Mouse (Mus musculus) liver, embryonic 12.5 days (tissue): ENCODE measurements around the gene Gapvd1. TPM values are rescaled to one million over a fixed set of nuclear protein-coding genes. Genes with fewer than 3 reads are reported as not detected.

Source experiments
- ATAC-seq: fragments of 200-750 bp; cut with Nextera tagmentation; 2 replicates; pipeline ENCODE4 v1.8.0; 2017; ENCODE audit warnings: moderate number of reproducible peaks, mild to moderate bottlenecking, moderate library complexity
- H3K27ac ChIP-seq: fragments of 300-500 bp; sonication (generic); 2 replicates; pipeline ENCODE4 v1.5.1; 2016; ENCODE audit warnings: mild to moderate bottlenecking
- H3K27me3 ChIP-seq: fragments of 300-500 bp; sonication (generic); replicated peaks from 2 replicates; pipeline ENCODE4 v1.6.1; 2016; ENCODE audit warnings: mild to moderate bottlenecking, moderate library complexity
- H3K36me3 ChIP-seq: fragments of 300-500 bp; sonication (generic); 2 replicates; pipeline ENCODE4 v1.6.1; 2016; ENCODE audit warnings: mild to moderate bottlenecking, moderate library complexity
- H3K4me1 ChIP-seq: fragments of 300-500 bp; sonication (generic); 2 replicates; pipeline ENCODE4 v1.6.1; 2016
- H3K4me2 ChIP-seq: fragments of 300-500 bp; sonication (generic); 2 replicates; pipeline ENCODE4 v1.6.1; 2016; ENCODE audit warnings: mild to moderate bottlenecking, moderate library complexity
- H3K4me3 ChIP-seq: fragments of 300-500 bp; sonication (generic); 2 replicates; pipeline ENCODE4 v1.5.1; 2016; ENCODE audit warnings: mild to moderate bottlenecking, moderate library complexity
- H3K9ac ChIP-seq: fragments of 300-500 bp; sonication (generic); 2 replicates; pipeline ENCODE4 v1.6.1; 2016; ENCODE audit warnings: mild to moderate bottlenecking, moderate library complexity
- H3K9me3 ChIP-seq: fragments of 300-500 bp; sonication (generic); replicated peaks from 2 replicates; pipeline ENCODE4 v1.6.1; 2016; ENCODE audit warnings: mild to moderate bottlenecking, moderate library complexity
- WGBS: fragments of 180-500 bp; shearing (Covaris S2); methylation state at CpG from one replicate; pipeline ENCODE4 v1.1.7; 2016; ENCODE audit not compliant: insufficient replicate concordance; 5-methylcytosine and 5-hydroxymethylcytosine counted together
- polyA plus RNA-seq: library from polyadenylated mRNA; unstranded; fragments of >200 nt; fragmentation: Nextera tagmentation; extraction: Ambion mirVana; gene quantifications from 2 replicates; pipeline ENCODE4 v1.2.1, GENCODE M21; 2016

The Gapvd1 gene
- polyA plus RNA-seq, 1 experiment from 2014 or later: 87.3 TPM

GRCm38 (mm10) chr2:34684076-34684870, 70.8 kb downstream of the Gapvd1 start:
- H3K9ac ChIP-seq: no peak overlapping the region
- H3K4me2 ChIP-seq: no peak overlapping the region
- H3K4me3 ChIP-seq: no peak overlapping the region
- peaks cover 84% of the 10 kb centered on the region for H3K36me3 ChIP-seq
- no peak for ATAC-seq
- no peaks in the 10 kb centered on the region for H3K4me1 ChIP-seq
- H3K27ac ChIP-seq: no peak overlapping the region
- no peaks in the 10 kb centered on the region for H3K9me3 ChIP-seq
- 90% methylated on average over 9 of the region's 9 CpGs for WGBS
- H3K27me3 ChIP-seq: no peaks in the 10 kb centered on the region

GRCm38 (mm10) chr2:34677976-34678375, 77.1 kb downstream of the Gapvd1 start:
- no peak overlapping the region for H3K9ac ChIP-seq
- H3K36me3 ChIP-seq: peaks cover 78% of the 10 kb centered on the region
- H3K27me3 ChIP-seq: no peaks in the 10 kb centered on the region
- no peaks in the 10 kb centered on the region for H3K4me1 ChIP-seq
- 88% methylated on average over 4 of the region's 4 CpGs for WGBS
- H3K4me3 ChIP-seq: no peak overlapping the region
- no peaks in the 10 kb centered on the region for H3K9me3 ChIP-seq
- no peak overlapping the region for H3K4me2 ChIP-seq
- no peak for ATAC-seq
- H3K27ac ChIP-seq: no peak overlapping the region

GRCm38 (mm10) chr2:34677061-34677460, 78.0 kb downstream of the Gapvd1 start:
- no peak overlapping the region for H3K9ac ChIP-seq
- WGBS: 91% methylated on average over 8 of the region's 8 CpGs
- H3K4me2 ChIP-seq: no peak overlapping the region
- no peak overlapping the region for H3K27ac ChIP-seq
- no peak overlapping the region for H3K4me3 ChIP-seq
- no peaks in the 10 kb centered on the region for H3K4me1 ChIP-seq
- ATAC-seq: no peak
- H3K27me3 ChIP-seq: no peaks in the 10 kb centered on the region
- no peaks in the 10 kb centered on the region for H3K9me3 ChIP-seq
- peaks cover 69% of the 10 kb centered on the region for H3K36me3 ChIP-seq

GRCm38 (mm10) chr2:34673846-34674245, 81.2 kb downstream of the Gapvd1 start:
- Histone ChIP-seq H3K27ac (no peak overlapping the region), H3K9ac (no peak overlapping the region), H3K4me3 (no peak overlapping the region), H3K27me3 (peaks cover 16% of the 10 kb centered on the region), H3K4me2 (no peak overlapping the region), H3K4me1 (peaks cover 14% of the 10 kb centered on the region), H3K36me3 (peaks cover 53% of the 10 kb centered on the region), H3K9me3 (no peaks in the 10 kb centered on the region)
- ATAC-seq: no peak
- 85% methylated on average over 11 of the region's 11 CpGs for WGBS

- ATAC-seq: peak; percentile 66
- H3K27ac ChIP-seq: no peak overlapping the region
- H3K4me2 ChIP-seq: peak overlapping the region; percentile 74
- H3K4me1 ChIP-seq: peaks cover 18% of the 10 kb centered on the region
- 25% methylated on average over 31 of the region's 31 CpGs for whole genome bisulfite sequencing
- peak overlapping the region; percentile 52 for H3K4me3 ChIP-seq
- no peaks in the 10 kb centered on the region for H3K9me3 ChIP-seq
- peak overlapping the region; percentile 44 for H3K9ac ChIP-seq
- H3K27me3 ChIP-seq: peaks cover 37% of the 10 kb centered on the region
- H3K36me3 ChIP-seq: peaks cover 30% of the 10 kb centered on the region
Measured at GRCm38 (mm10) chr2:34671385-34672026, 83.5 kb downstream of the Gapvd1 start.

- Histone ChIP-seq H3K27me3 (peaks cover 37% of the 10 kb centered on the region), H3K9me3 (no peaks in the 10 kb centered on the region), H3K4me1 (peaks cover 18% of the 10 kb centered on the region), H3K36me3 (peaks cover 19% of the 10 kb centered on the region), H3K4me2 (no peak overlapping the region), H3K4me3 (no peak overlapping the region), H3K27ac (no peak overlapping the region), H3K9ac (no peak overlapping the region)
- WGBS: 66% methylated on average over 6 of the region's 6 CpGs
- no peak for ATAC-seq
Measured at GRCm38 (mm10) chr2:34670470-34670869, 84.6 kb downstream of the Gapvd1 start.

GRCm38 (mm10) chr2:34669203-34669746, 85.8 kb downstream of the Gapvd1 start:
- peaks cover 10% of the 10 kb centered on the region for H3K36me3 ChIP-seq
- no peak overlapping the region for H3K4me3 ChIP-seq
- no peak for ATAC-seq
- peaks cover 18% of the 10 kb centered on the region for H3K4me1 ChIP-seq
- no peak overlapping the region for H3K9ac ChIP-seq
- H3K27ac ChIP-seq: no peak overlapping the region
- no peaks in the 10 kb centered on the region for H3K9me3 ChIP-seq
- H3K27me3 ChIP-seq: peaks cover 37% of the 10 kb centered on the region
- WGBS: 51% methylated on average over 8 of the region's 8 CpGs
- no peak overlapping the region for H3K4me2 ChIP-seq

- no peak overlapping the region for H3K4me2 ChIP-seq
- no peak overlapping the region for H3K9ac ChIP-seq
- no peaks in the 10 kb centered on the region for H3K9me3 ChIP-seq
- no peak overlapping the region for H3K4me3 ChIP-seq
- 33% methylated on average over 17 of the region's 17 CpGs for WGBS
- peaks cover 18% of the 10 kb centered on the region for H3K4me1 ChIP-seq
- no peak for ATAC-seq
- H3K27ac ChIP-seq: no peak overlapping the region
- peaks cover 37% of the 10 kb centered on the region for H3K27me3 ChIP-seq
- H3K36me3 ChIP-seq: peaks cover 4% of the 10 kb centered on the region; the same call in 1 of the 2 replicates
Measured at GRCm38 (mm10) chr2:34668440-34669191, 86.4 kb downstream of the Gapvd1 start.

GRCm38 (mm10) chr2:34667820-34668219, 87.2 kb downstream of the Gapvd1 start:
- no peak overlapping the region for H3K27ac ChIP-seq
- no peak overlapping the region for H3K4me2 ChIP-seq
- no peak for ATAC-seq
- 43% methylated on average over 10 of the region's 10 CpGs for WGBS
- peaks cover 18% of the 10 kb centered on the region for H3K4me1 ChIP-seq
- no peak overlapping the region for H3K4me3 ChIP-seq
- H3K9me3 ChIP-seq: no peaks in the 10 kb centered on the region
- no peaks in the 10 kb centered on the region for H3K36me3 ChIP-seq
- no peak overlapping the region for H3K9ac ChIP-seq
- peaks cover 37% of the 10 kb centered on the region for H3K27me3 ChIP-seq

GRCm38 (mm10) chr2:34647410-34647809, 107.6 kb downstream of the Gapvd1 start:
- Histone ChIP-seq H3K9me3 (no peaks in the 10 kb centered on the region), H3K4me2 (no peak overlapping the region), H3K36me3 (no peaks in the 10 kb centered on the region), H3K27me3 (no peaks in the 10 kb centered on the region; the same call in 1 of the 2 replicates), H3K4me3 (no peak overlapping the region), H3K4me1 (peaks cover 25% of the 10 kb centered on the region), H3K27ac (no peak overlapping the region), H3K9ac (no peak overlapping the region)
- ATAC-seq: no peak
- WGBS: 70% methylated on average over 11 of the region's 11 CpGs

GRCm38 (mm10) chr2:34646541-34646865, 108.5 kb downstream of the Gapvd1 start:
- peak overlapping the region; percentile 78 for H3K4me2 ChIP-seq
- ATAC-seq: no peak
- H3K4me1 ChIP-seq: peaks cover 25% of the 10 kb centered on the region
- no peaks in the 10 kb centered on the region for H3K9me3 ChIP-seq
- no peaks in the 10 kb centered on the region; the same call in 1 of the 2 replicates for H3K27me3 ChIP-seq
- H3K9ac ChIP-seq: no peak overlapping the region; the same call in 1 of the 2 replicates
- peak overlapping the region; percentile 62 for H3K4me3 ChIP-seq
- H3K36me3 ChIP-seq: no peaks in the 10 kb centered on the region
- H3K27ac ChIP-seq: no peak overlapping the region
- WGBS: 10% methylated on average over 5 of the region's 5 CpGs
